Mouse (Mus musculus) midbrain, embryonic 11.5 days (tissue): ENCODE data around the gene Fam19a5. TPM values are rescaled to one million over a fixed set of nuclear protein-coding genes. Genes with fewer than 3 reads are reported as not detected.

Source experiments
- ATAC-seq: fragments of 200-750 bp; cut with Nextera tagmentation; 2 replicates; pipeline ENCODE4 v1.8.0; 2017; ENCODE audit warnings: moderate TSS enrichment, moderate library complexity; ENCODE audit not compliant: low FRiP score
- DNase-seq: peaks from one replicate; pipeline ENCODE4 v3.0.0; 2015; ENCODE audit warnings: low spot score; ENCODE audit errors: missing footprints
- H3K27ac ChIP-seq: fragments of 300-500 bp; sonication (generic); 2 replicates; pipeline ENCODE4 v1.5.1; 2014; ENCODE audit warnings: low read depth, low read length
- H3K27me3 ChIP-seq: fragments of 300-500 bp; sonication (generic); 2 replicates; pipeline ENCODE4 v1.6.1; 2014; ENCODE audit warnings: mild to moderate bottlenecking, low read length, moderate library complexity, mixed read lengths; ENCODE audit not compliant: control insufficient read depth, insufficient read depth
- H3K36me3 ChIP-seq: fragments of 300-500 bp; sonication (generic); 2 replicates; pipeline ENCODE4 v1.6.1; 2014; ENCODE audit warnings: mild to moderate bottlenecking, low read length, moderate library complexity, mixed read lengths; ENCODE audit not compliant: control insufficient read depth, insufficient read depth
- H3K4me1 ChIP-seq: fragments of 300-500 bp; sonication (generic); 2 replicates; pipeline ENCODE4 v1.6.1; 2014; ENCODE audit warnings: low read length; ENCODE audit not compliant: control insufficient read depth, insufficient read depth
- H3K4me2 ChIP-seq: fragments of 300-500 bp; sonication (generic); 2 replicates; pipeline ENCODE4 v1.6.1; 2014; ENCODE audit warnings: mild to moderate bottlenecking, moderate library complexity
- H3K4me3 ChIP-seq: fragments of 300-500 bp; sonication (generic); 2 replicates; pipeline ENCODE4 v1.5.1; 2014; ENCODE audit warnings: low read depth, low read length
- H3K9ac ChIP-seq: fragments of 300-500 bp; sonication (generic); 2 replicates; pipeline ENCODE4 v1.6.1; 2014; ENCODE audit warnings: low read length
- H3K9me3 ChIP-seq: fragments of 300-500 bp; sonication (generic); 2 replicates; pipeline ENCODE4 v1.6.1; 2016; ENCODE audit warnings: low read length; ENCODE audit not compliant: control insufficient read depth
- WGBS: fragments of 180-500 bp; shearing (Covaris S2); extraction: QIAGEN DNeasy Blood & Tissue Kit; methylation state at CpG from one replicate; pipeline ENCODE4 v1.1.7; 2014; 5-methylcytosine and 5-hydroxymethylcytosine counted together
- polyA plus RNA-seq: library from polyadenylated mRNA; unstranded; fragments of >200 nt; fragmentation: Nextera tagmentation; extraction: Ambion mirVana; gene quantifications from 2 replicates; pipeline ENCODE4 v1.2.1, GENCODE M21; 2014

Fam19a5 gene
- polyA plus RNA-seq, 1 experiment from 2014 or later = 5.8 TPM

DNA sequence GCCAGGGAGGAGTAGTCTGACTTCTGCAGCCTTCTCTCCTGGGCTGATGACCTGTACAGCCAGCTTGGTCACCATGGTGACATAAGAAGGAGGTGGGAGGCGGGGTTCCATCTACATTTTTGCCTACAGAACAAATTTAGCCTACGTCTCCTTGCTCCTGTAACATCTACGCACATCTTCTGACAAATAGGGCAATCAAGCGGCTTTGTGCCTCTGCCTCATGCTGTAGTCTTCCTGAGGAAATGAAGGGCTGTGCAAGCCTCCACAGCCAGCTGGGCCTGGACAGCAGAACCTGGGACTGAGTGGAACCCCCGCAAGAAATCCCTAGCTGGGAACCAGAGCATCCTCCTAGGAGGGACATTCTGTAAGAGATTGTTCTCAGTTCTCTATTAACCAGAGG lies 35.8 kb downstream of the Fam19a5 start:
- ATAC-seq = no peak
- 88% methylated on average over 5 of the region's 5 CpGs for WGBS

DNA sequence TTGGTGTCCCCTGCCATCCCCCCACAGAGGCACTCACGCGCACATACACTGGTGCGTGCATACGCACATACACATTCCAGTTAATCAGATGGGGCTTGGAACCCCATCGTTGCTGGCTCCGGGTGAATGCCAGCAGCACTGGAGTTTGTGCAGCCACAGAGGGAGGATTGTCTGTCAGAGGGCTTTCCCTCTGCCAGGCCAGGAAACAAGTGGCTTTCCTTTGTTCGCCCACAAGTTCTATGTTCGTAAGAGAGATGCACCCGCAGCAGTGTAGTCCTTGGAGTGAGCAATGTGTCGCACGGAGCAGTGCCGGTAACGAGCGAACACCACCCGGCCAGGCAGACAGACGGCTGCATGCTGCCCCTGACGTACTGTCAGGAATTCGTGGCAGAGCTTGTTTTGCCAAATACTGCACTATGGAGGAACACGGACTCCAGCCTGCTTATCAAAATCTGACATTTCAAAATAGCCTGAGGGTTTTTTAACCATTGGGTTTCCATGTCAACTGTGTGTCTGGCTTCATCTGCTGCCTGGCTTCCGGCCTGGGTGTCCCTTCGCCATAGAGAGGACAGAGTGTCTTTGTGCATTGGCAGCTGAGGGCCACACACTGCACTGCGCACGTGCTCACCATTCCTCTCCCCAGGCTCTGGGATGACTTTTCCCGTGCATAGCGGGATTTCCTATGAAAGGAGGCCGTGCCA lies 40.0 kb downstream of the Fam19a5 start:
- DNase-seq = peak; percentile 73

More for the DNA sequence above, 35.8 kb downstream of the Fam19a5 start:
- H3K27ac ChIP-seq = no peak overlapping the region
- no peaks in the 10 kb centered on the region for H3K27me3 ChIP-seq
- H3K4me2 ChIP-seq = no peak overlapping the region
- no peak overlapping the region for H3K9ac ChIP-seq
- no peaks in the 10 kb centered on the region for H3K9me3 ChIP-seq
- DNase-seq = peak; percentile 54
- H3K4me1 ChIP-seq = peaks cover 2% of the 10 kb centered on the region; the same call in 1 of the 2 replicates
- no peak overlapping the region for H3K4me3 ChIP-seq
- no peaks in the 10 kb centered on the region for H3K36me3 ChIP-seq

DNA sequence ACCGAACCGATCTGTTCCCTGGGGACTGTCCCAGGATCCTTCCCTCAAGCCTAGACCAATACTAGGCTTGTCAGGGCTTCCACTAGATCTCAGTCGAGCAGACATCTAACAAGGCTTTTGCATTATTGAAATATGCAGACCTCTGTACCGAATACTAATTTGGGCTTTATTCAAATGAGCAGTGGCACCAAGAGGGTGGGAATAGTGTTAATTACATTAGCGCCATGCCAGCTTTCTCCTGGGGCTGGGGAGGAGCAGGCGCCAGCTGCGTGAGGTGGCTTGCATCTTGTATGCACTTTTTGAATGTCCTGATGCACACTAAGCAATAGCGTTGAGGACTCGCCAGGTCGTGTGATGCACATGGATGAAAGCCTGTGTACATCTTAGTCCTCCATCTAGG lies 46.9 kb downstream of the Fam19a5 start:
- DNase-seq (no peak), ATAC-seq (no peak)
- Histone ChIP-seq H3K27ac (no peak overlapping the region), H3K9ac (no peak overlapping the region), H3K27me3 (no peaks in the 10 kb centered on the region), H3K4me1 (no peaks in the 10 kb centered on the region), H3K9me3 (no peaks in the 10 kb centered on the region), H3K36me3 (no peaks in the 10 kb centered on the region), H3K4me2 (no peak overlapping the region), H3K4me3 (no peak overlapping the region)
- WGBS = 85% methylated on average over 10 of the region's 10 CpGs

More for the DNA sequence above, 40.0 kb downstream of the Fam19a5 start:
- Histone ChIP-seq H3K9ac (no peak overlapping the region), H3K27ac (no peak overlapping the region), H3K4me2 (no peak overlapping the region), H3K9me3 (no peaks in the 10 kb centered on the region), H3K4me1 (peaks cover 2% of the 10 kb centered on the region; the same call in 1 of the 2 replicates), H3K36me3 (no peaks in the 10 kb centered on the region), H3K27me3 (no peaks in the 10 kb centered on the region), H3K4me3 (no peak overlapping the region)
- ATAC-seq = no peak
- 91% methylated on average over 26 of the region's 26 CpGs for WGBS

DNA sequence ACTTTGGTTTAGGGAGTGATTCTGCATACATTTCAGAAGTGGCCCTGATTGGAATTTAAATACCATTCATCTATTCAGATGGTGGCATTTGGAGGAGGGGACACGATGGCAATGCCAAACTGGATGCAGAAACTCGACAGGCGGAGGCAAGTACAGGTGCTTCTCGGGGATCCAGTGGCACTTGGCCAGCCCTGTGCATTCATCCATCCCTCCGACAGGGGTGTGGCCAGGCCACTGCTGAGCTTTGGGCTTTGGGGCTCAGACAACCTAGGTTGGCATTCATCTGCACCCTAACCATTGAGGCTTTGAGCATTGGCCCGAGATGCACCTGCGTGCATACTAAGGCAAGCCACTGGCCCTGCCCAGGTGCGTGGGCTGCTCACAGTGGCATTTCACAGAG lies 52.6 kb downstream of the Fam19a5 start:
- no peaks in the 10 kb centered on the region for H3K9me3 ChIP-seq
- H3K27me3 ChIP-seq = no peaks in the 10 kb centered on the region
- H3K4me2 ChIP-seq = no peak overlapping the region
- no peaks in the 10 kb centered on the region for H3K4me1 ChIP-seq
- H3K4me3 ChIP-seq = no peak overlapping the region
- H3K27ac ChIP-seq = no peak overlapping the region
- no peak overlapping the region for H3K9ac ChIP-seq
- no peak for DNase-seq
- no peak for ATAC-seq
- no peaks in the 10 kb centered on the region for H3K36me3 ChIP-seq
- 92% methylated on average over 8 of the region's 8 CpGs for WGBS

DNA sequence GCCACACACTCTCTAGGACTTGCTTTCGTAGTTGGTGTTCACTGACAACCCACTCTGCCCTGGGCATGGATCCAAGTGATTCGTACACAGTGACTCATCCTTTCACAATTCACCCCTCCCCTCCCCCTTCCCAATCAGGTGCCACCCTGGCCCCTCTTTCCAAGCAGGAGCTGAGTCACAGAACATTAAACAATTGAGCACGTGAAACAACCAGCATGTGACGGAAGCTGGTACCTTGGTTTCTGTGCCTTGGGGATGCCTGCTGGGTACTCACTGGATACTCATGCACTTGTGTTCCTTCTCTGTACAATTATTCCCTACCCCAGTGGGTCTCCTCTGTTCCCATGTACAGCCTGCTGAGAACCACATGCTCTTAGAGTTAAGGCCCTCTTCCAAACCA lies 53.0 kb downstream of the Fam19a5 start:
- Histone ChIP-seq H3K27me3 (no peaks in the 10 kb centered on the region), H3K4me2 (no peak overlapping the region), H3K36me3 (no peaks in the 10 kb centered on the region), H3K27ac (no peak overlapping the region), H3K9ac (no peak overlapping the region), H3K9me3 (no peaks in the 10 kb centered on the region), H3K4me1 (no peaks in the 10 kb centered on the region), H3K4me3 (no peak overlapping the region)
- WGBS = 91% methylated on average over 4 of the region's 4 CpGs
- peak; percentile 14 for DNase-seq
- no peak for ATAC-seq

DNA sequence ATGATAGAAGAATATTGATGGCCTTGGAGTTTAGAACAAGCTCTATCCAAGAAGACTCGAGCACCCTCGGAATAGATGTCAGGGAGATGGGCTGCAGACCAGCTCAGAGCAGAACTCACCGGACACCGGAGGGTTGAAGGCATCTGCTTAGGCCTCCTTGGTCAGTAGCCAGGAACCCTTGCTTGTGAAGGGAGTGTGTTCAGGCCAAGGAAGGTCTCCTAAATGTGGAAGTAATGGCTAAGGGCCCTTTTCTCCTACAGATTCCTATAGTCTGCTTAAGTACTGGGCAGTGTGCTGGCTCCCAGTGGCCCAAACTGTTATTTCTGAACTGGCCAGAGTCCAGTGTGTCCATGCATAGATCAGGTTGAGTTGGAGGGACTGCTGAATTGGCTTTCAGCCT lies 53.7 kb downstream of the Fam19a5 start:
- Histone ChIP-seq H3K27ac (no peak overlapping the region), H3K9ac (no peak overlapping the region), H3K36me3 (no peaks in the 10 kb centered on the region), H3K4me3 (no peak overlapping the region), H3K27me3 (no peaks in the 10 kb centered on the region), H3K4me1 (no peaks in the 10 kb centered on the region), H3K4me2 (no peak overlapping the region), H3K9me3 (no peaks in the 10 kb centered on the region)
- WGBS = 95% methylated on average over 4 of the region's 4 CpGs
- ATAC-seq = no peak
- no peak for DNase-seq

DNA sequence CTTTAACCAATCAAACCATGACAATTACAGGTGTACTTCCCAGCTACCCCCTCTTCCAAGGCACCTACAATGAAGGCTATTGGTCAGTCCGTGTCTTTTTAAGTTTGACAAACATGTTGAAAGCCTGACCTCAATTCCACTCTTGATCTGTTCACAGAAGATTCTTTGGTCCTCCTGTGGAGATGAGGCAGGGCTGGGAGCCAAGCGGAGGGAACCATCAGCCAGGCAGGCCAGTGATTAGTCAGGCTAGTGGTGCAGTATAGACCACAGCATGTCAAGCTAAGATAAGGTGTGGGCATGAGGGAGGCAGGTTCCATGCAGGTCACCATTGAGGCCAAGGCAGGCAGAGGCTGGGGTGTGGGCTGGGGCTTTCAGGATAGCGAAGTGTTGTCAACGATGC lies 54.5 kb downstream of the Fam19a5 start:
- Histone ChIP-seq H3K4me3 (no peak overlapping the region), H3K36me3 (no peaks in the 10 kb centered on the region), H3K4me1 (no peaks in the 10 kb centered on the region), H3K9me3 (no peaks in the 10 kb centered on the region), H3K9ac (no peak overlapping the region), H3K27me3 (no peaks in the 10 kb centered on the region), H3K27ac (no peak overlapping the region), H3K4me2 (no peak overlapping the region)
- DNase-seq = peak; percentile 47
- no peak for ATAC-seq
- 97% methylated on average over 4 of the region's 4 CpGs for WGBS

DNA sequence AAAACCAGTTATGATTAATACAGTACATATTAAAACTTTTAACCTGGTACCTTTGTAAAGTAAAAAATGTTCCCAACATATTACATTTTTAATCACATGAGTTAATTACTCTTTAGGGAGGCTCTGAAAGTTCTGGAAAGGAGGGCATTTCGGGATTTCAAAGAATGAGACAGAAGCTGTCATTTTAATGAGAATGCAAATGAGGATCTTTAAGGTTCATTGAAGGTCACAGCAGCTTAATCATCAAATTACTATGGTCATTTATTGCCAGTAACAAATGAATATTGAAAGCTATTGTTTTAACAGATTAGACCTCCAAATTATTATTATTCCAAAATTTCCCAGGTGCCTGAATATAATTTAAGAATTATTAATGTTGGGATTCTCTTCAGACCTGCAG lies 59.2 kb downstream of the Fam19a5 start:
- H3K27ac ChIP-seq = no peak overlapping the region
- H3K4me1 ChIP-seq = no peaks in the 10 kb centered on the region
- ATAC-seq (no peak), DNase-seq (peak; percentile 8)
- H3K9me3 ChIP-seq = no peaks in the 10 kb centered on the region
- no peak overlapping the region for H3K4me2 ChIP-seq
- no peak overlapping the region for H3K4me3 ChIP-seq
- H3K36me3 ChIP-seq = no peaks in the 10 kb centered on the region
- no peak overlapping the region for H3K9ac ChIP-seq
- no peaks in the 10 kb centered on the region for H3K27me3 ChIP-seq
- 70% methylated on average over 1 of the region's 1 CpGs for WGBS

DNA sequence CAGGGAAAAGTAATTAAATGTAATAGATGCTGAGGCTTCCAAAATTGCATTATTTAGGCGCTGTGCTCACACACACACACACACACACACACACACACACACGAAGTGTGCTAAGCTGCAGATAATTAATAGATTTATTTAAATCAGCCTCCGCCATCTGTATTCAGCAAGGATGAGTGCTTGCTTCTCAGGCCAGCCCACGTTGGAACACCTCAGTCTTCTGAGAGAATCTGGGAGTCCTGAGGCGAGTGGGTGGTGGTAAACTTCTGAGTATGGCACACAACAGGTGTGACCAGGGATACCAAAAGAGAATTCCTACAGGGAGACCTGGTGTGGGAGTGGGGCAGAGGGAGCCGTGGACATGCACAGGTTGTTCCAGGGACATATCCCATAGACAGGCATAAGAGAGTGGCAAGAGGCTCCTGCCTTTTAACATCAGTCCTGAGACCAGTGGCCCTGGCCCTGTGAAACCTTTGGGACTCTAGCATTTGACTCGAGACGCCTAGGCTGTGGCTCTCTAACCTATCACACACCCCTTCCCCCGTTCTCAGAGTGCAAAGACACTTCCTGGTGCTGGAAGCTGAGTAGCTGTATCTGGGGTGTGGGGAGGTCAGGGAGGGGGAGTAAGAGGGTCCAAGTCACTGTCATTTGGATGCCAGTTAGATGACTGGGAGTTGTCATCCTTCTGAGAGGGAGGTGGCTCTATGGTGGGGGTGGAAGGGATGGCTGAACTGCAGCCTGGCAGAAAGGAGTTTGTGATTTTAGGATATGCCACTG lies 61.6 kb downstream of the Fam19a5 start:
- Histone ChIP-seq H3K4me3 (no peak overlapping the region), H3K4me1 (no peaks in the 10 kb centered on the region), H3K36me3 (no peaks in the 10 kb centered on the region), H3K27ac (no peak overlapping the region), H3K9me3 (no peaks in the 10 kb centered on the region), H3K27me3 (no peaks in the 10 kb centered on the region), H3K9ac (no peak overlapping the region), H3K4me2 (no peak overlapping the region)
- 67% methylated on average over 9 of the region's 9 CpGs for WGBS
- DNase-seq (peak; percentile 62), ATAC-seq (no peak)
